Mouse (Mus musculus) lung, postnatal 25 days (tissue): ENCODE measurements around the gene Nup133.

Source experiments
- DNase-seq: peaks from one replicate; pipeline ENCODE4 v3.0.0; 2022; ENCODE audit warnings: low spot score

Gene Nup133

DNA sequence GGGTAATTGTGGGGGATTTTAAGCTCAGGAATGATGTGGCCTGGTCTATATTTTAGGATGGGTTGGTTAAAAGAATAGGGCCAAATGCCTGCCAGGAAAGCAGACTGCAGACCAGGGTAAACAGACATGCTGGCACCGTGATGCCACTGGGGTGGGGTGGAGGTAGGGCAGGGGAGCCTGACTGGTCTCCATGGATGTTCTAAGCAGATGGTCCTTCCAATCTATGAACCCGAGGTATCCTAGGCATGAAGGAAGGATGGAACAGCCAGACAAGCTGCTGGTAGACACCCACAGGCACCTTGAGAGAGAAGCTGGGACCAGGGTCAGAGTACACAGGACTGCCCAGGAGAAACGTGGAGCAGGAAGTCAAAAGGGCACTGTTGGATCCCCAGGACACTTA lies 101.5 kb downstream of the Nup133 start:
- no peak for DNase-seq
